Mouse (Mus musculus) forebrain, postnatal 0 days (tissue): Measurements from ENCODE around the gene Hoxa9. TPM values are rescaled to one million over a fixed set of nuclear protein-coding genes. Genes with fewer than 3 reads are reported as not detected.

Experiments used
- ATAC-seq: fragments of 200-750 bp; cut with Nextera tagmentation; 2 replicates; pipeline ENCODE4 v1.8.0; 2017; ENCODE audit warnings: mild to moderate bottlenecking, moderate library complexity
- DNase-seq: peaks from one replicate; pipeline ENCODE4 v3.0.0-alpha.2; 2015
- H3K27ac ChIP-seq: fragments of 300-500 bp; sonication (generic); 2 replicates; pipeline ENCODE4 v1.5.1; 2014; ENCODE audit warnings: low read depth, mild to moderate bottlenecking, antibody characterized with exemption, low read length, moderate library complexity, mixed read lengths
- H3K27me3 ChIP-seq: fragments of 300-500 bp; sonication (generic); 2 replicates; pipeline ENCODE4 v1.6.1; 2014; ENCODE audit warnings: mild to moderate bottlenecking, low read length, mixed read lengths; ENCODE audit not compliant: insufficient read depth
- H3K36me3 ChIP-seq: fragments of 300-500 bp; sonication (generic); 2 replicates; pipeline ENCODE4 v1.6.1; 2014; ENCODE audit warnings: mild to moderate bottlenecking, moderate library complexity; ENCODE audit not compliant: insufficient read depth
- H3K4me1 ChIP-seq: fragments of 300-500 bp; sonication (generic); 2 replicates; pipeline ENCODE4 v1.6.1; 2014; ENCODE audit warnings: antibody characterized with exemption; ENCODE audit not compliant: insufficient read depth
- H3K4me2 ChIP-seq: fragments of 300-500 bp; sonication (generic); 2 replicates; pipeline ENCODE4 v1.6.1; 2014; ENCODE audit warnings: low read depth, mild to moderate bottlenecking, moderate library complexity
- H3K4me3 ChIP-seq: fragments of 300-500 bp; sonication (generic); 2 replicates; pipeline ENCODE4 v1.5.1; 2014; ENCODE audit warnings: low read depth, low read length, mixed read lengths
- H3K9ac ChIP-seq: fragments of 300-500 bp; sonication (generic); 2 replicates; pipeline ENCODE4 v1.6.1; 2014; ENCODE audit warnings: mild to moderate bottlenecking
- H3K9me3 ChIP-seq: fragments of 300-500 bp; sonication (generic); 2 replicates; pipeline ENCODE4 v1.6.1; 2016; ENCODE audit warnings: low read length
- CTCF ChIP-seq: sonication (generic); IDR thresholded peaks from 2 replicates; pipeline ENCODE4 v1.5.1; 2016; ENCODE audit warnings: antibody characterized with exemption, control low read depth, low read depth
- WGBS: fragments of 180-500 bp; shearing (Covaris S2); extraction: QIAGEN DNeasy Blood & Tissue Kit; methylation state at CpG from one replicate; pipeline ENCODE4 v1.1.7; 2014; 5-methylcytosine and 5-hydroxymethylcytosine counted together
- polyA plus RNA-seq: library from polyadenylated mRNA; unstranded; fragments of >200 nt; fragmentation: Nextera tagmentation; extraction: Ambion mirVana; gene quantifications from 2 replicates; pipeline ENCODE4 v1.2.1, GENCODE M21; 2015
- total RNA-seq: library from RNA; depleted of rRNA; stranded (reverse); fragments of >200 nt; gene quantifications from 2 replicates; pipeline ENCODE4 v1.2.3, GENCODE M21; 2014

Gene Hoxa9
- total and polyA plus RNA-seq, 2 experiments from 2014 or later = not detected

- H3K9me3 ChIP-seq = no peaks in the 10 kb centered on the region
- H3K4me2 ChIP-seq = peak overlapping the region; percentile 9; the same call in 1 of the 2 replicates
- H3K4me1 ChIP-seq = peaks cover 4% of the 10 kb centered on the region; the same call in 1 of the 2 replicates
- ATAC-seq = no peak
- no peak for DNase-seq
- peaks cover 98% of the 10 kb centered on the region for H3K27me3 ChIP-seq
- H3K9ac ChIP-seq = no peak overlapping the region
- H3K36me3 ChIP-seq = no peaks in the 10 kb centered on the region
- H3K27ac ChIP-seq = no peak overlapping the region
- WGBS = 3% methylated on average over 60 of the region's 60 CpGs
- peak overlapping the region; percentile 12; the same call in 1 of the 2 replicates for H3K4me3 ChIP-seq
- TF ChIP-seq CTCF = no peak
Observed at GRCm38 (mm10) chr6:52216691-52217458, 14.0 kb downstream of the Hoxa9 start.

GRCm38 (mm10) chr6:52215771-52216535 is 14.9 kb downstream of the Hoxa9 start:
- Histone ChIP-seq H3K4me3 (no peak overlapping the region), H3K9me3 (no peaks in the 10 kb centered on the region), H3K27ac (no peak overlapping the region), H3K27me3 (peaks cover 98% of the 10 kb centered on the region), H3K4me1 (peaks cover 4% of the 10 kb centered on the region; the same call in 1 of the 2 replicates), H3K9ac (no peak overlapping the region), H3K36me3 (no peaks in the 10 kb centered on the region), H3K4me2 (no peak overlapping the region)
- ATAC-seq (no peak), DNase-seq (no peak)
- no peak for TF ChIP-seq CTCF
- 2% methylated on average over 30 of the region's 30 CpGs for WGBS

GRCm38 (mm10) chr6:52215070-52215469 is 15.8 kb downstream of the Hoxa9 start:
- H3K9me3 ChIP-seq = no peaks in the 10 kb centered on the region
- TF ChIP-seq CTCF = no peak
- H3K27ac ChIP-seq = no peak overlapping the region
- no peak overlapping the region for H3K4me3 ChIP-seq
- peaks cover 4% of the 10 kb centered on the region; the same call in 1 of the 2 replicates for H3K4me1 ChIP-seq
- no peak for DNase-seq
- no peak overlapping the region for H3K9ac ChIP-seq
- no peak for ATAC-seq
- H3K27me3 ChIP-seq = peaks cover 97% of the 10 kb centered on the region
- WGBS = 9% methylated on average over 3 of the region's 3 CpGs
- no peak overlapping the region for H3K4me2 ChIP-seq
- no peaks in the 10 kb centered on the region for H3K36me3 ChIP-seq

- Histone ChIP-seq H3K4me2 (no peak overlapping the region), H3K4me3 (no peak overlapping the region), H3K9ac (no peak overlapping the region), H3K4me1 (peaks cover 4% of the 10 kb centered on the region; the same call in 1 of the 2 replicates), H3K9me3 (no peaks in the 10 kb centered on the region), H3K27me3 (peaks cover 97% of the 10 kb centered on the region), H3K27ac (no peak overlapping the region), H3K36me3 (no peaks in the 10 kb centered on the region)
- DNase-seq (no peak), ATAC-seq (no peak)
- TF ChIP-seq CTCF = no peak
- 9% methylated on average over 5 of the region's 5 CpGs for WGBS
Observed at GRCm38 (mm10) chr6:52214271-52214670, 16.6 kb downstream of the Hoxa9 start.

GRCm38 (mm10) chr6:52213119-52213986 is 17.5 kb downstream of the Hoxa9 start, which contains the start of the genes Hoxa3 and Gm28308:
Gene Hoxa3 (minus strand): TSS chr6:52213336.
Gene Gm28308 (minus strand): TSS chr6:52213339.
- no peak within 1 kb of the TSS for H3K27ac ChIP-seq
- ATAC-seq (no peak), DNase-seq (no peak)
- H3K27me3 ChIP-seq = peaks cover 97% of the 10 kb centered on the region
- no peaks in the 10 kb centered on the region for H3K9me3 ChIP-seq
- 3% methylated on average over 38 of the region's 38 CpGs for WGBS
- H3K4me1 ChIP-seq = peaks cover 4% of the 10 kb centered on the region; the same call in 1 of the 2 replicates
- TF ChIP-seq CTCF = no peak
- no peak within 1 kb of the TSS for H3K4me2 ChIP-seq
- H3K9ac ChIP-seq = no peak within 1 kb of the TSS
- H3K36me3 ChIP-seq = no peaks in the 10 kb centered on the region
- H3K4me3 ChIP-seq = no peak within 1 kb of the TSS

- DNase-seq (no peak), ATAC-seq (no peak)
- 3% methylated on average over 22 of the region's 22 CpGs for WGBS
- Histone ChIP-seq H3K27me3 (peaks cover 95% of the 10 kb centered on the region), H3K27ac (no peak overlapping the region), H3K4me2 (no peak overlapping the region), H3K4me3 (no peak overlapping the region), H3K36me3 (no peaks in the 10 kb centered on the region), H3K4me1 (peaks cover 4% of the 10 kb centered on the region; the same call in 1 of the 2 replicates), H3K9me3 (no peaks in the 10 kb centered on the region), H3K9ac (no peak overlapping the region)
- TF ChIP-seq CTCF = no peak
Observed at GRCm38 (mm10) chr6:52212556-52213118, 18.3 kb downstream of the Hoxa9 start.
